Mouse (Mus musculus) megakaryocyte, embryonic 14.5 days (primary cell): Measurements from ENCODE around the gene Lilra5.

Experiments used
- FLI1 ChIP-seq: IDR thresholded peaks from 2 replicates; pipeline ENCODE4 v1.6.1; 2012; ENCODE audit warnings: low read length, inconsistent platforms, mixed read lengths
- GATA1 ChIP-seq: IDR thresholded peaks from 3 replicates; pipeline ENCODE4 v1.6.1; 2012; ENCODE audit warnings: mixed read lengths, low read length, inconsistent platforms, borderline replicate concordance

- TF ChIP-seq GATA1: no peak
- no peak for TF ChIP-seq FLI1
Measured at GRCm38 (mm10) chr7:4207126-4207525, 30.4 kb upstream of the Lilra5 start.
